Mouse (Mus musculus): ENCODE measurements at regions not wholly inside any gene's neighbourhood (a gene's known extent, or its start where the extent isn't known, plus 50 kb on each side); places are given as distances from the start of the nearest gene placed in this dataset.

DNA sequence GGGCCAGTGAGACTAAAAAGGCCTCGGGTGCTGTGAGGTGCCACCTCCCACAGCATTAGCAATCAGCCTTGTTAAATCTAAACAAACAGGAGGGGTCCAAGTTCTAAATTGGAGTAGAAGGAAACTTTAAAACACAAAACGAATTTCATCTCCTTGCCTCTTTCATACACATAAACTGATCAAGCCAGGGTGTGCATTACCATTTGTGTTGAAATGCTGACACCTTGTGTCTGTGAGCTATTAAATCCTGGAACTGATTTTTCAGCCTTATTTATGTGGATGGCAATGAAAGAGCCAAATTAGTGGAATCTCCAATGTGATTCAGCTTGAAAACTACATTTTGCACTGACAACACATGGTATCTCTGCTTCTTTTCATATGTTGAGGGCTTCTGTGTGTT lies 114.8 kb downstream of the Pcsk1 start:
- intact Hi-C loops (cut with DNase I), result loop anchor here (5.0 kb wide), 2 partner anchors 342 to 567 kb away; partner anchors contain the start of gene Erap1
- no peak for DNase-seq

DNA sequence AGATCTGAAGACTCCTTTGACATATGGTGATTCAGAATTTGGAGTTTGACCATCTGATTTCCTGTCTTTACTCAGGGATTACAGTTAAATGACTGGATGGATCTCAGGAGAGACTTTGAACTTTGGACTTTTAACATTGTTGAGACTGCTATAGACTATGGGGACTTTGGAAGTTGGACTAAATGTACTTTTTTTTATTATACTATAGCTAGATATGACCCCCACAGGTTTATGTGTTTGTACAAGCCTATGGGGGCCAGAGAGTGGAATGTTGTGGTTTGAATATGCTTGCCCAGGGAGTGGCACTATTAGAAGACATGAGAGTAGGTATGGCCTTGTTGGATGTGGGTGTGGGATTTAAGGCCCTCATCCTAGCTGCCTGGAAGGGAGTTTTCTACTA lies 134.3 kb downstream of the Pcsk1 start:
- intact Hi-C loops (cut with DNase I), result loop anchor here (10.0 kb wide), 1 partner anchor 801 kb away; no protein-coding TSS in a partner anchor
- no peak for DNase-seq

DNA sequence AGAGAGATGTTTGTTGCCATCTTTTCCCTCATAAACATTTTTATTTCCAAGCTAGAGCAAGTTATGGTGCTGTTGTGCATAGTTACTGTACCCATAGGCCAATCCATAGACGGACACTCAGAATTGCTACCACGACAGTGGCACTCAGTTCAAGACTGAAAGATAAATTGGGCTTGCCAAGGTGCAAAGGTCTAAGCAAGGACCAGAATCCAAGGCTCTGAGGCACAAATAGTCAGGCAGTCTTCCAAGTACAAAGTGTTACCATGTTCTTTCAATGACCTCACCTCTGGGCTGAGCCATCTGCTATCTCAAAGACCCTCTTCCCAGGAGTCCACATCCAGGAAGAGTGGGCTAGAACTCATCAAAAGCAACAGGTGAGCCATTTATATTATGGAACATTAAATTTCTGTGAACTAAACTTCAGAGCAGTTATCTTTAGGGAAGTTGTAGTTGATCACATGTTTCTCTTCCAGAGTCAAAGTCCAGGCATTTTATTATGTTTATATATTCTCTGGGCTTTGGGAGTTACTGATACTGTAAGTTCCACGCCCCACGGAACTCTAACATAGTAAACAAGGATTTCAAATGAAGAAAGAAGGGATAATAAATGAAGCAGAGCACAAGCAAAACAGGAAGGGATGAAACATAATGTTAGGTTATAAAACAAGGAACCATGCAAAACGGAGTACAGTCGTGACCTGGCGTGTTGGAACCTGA lies 136.1 kb downstream of the Pcsk1 start:
- no peak for DNase-seq
- intact Hi-C loops (cut with DNase I), result loop anchor here (10.0 kb wide), 1 partner anchor 799 kb away; no protein-coding TSS in a partner anchor

DNA sequence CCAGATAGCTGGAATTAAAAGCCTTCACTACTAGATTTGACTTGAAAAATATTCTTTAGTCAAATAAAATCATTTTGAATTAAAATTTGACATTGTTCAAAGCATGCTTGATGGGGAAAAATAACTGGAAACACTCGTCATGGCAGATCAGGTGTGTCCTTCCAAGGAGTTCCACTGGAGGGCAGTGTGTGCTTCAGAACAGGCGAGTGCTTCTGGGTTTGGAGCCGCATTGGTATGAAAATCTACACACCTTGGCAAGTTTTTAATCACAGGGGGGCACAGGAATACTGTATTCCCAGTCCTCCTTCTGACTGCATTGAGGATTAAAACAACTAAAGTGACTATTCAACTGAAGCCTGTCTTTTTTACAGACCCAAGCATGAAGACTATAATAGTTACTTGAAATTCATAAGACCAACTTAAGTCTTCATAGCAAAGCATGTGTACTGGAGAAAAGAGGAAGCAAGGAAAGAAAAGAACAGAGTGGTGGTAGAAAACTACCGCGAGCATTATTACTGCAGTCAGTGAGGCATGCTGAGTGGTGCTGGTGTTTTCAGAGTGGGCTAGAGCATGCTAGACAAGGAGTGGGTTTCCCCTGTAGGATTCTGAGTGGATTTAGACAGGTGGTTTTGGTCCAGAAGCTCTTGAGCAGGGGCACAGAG lies 138.1 kb downstream of the Pcsk1 start:
- intact Hi-C loops (cut with DNase I), result loop anchor here (1.0 to 10.0 kb wide), 3 partner anchors 571 to 797 kb away; no protein-coding TSS in a partner anchor
- peak; percentile 34 to 51 for DNase-seq

DNA sequence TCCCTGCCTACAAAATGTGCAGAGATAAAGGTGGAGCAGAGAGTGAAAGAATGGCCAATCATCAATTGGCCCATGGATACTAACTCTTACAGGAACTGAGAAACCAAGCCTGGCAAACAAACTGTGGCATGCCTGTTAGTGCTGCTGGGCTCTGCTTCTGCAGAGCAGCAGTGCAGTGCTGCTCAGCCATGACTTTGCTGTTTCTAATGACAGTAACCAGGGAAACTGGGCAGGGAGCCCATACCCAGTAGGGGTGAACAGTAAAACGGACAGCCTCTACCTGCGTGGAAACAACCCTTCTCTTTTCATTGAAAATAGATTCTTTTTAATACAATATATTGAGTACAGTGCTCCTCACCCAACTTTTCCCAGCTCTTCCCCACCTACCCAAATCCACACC lies 146.8 kb downstream of the Pcsk1 start:
- intact Hi-C loops (cut with DNase I), result no loop called here
- peak; percentile 17 to 19 for DNase-seq

All from heart, postnatal 36 days (tissue).